Mouse (Mus musculus): ENCODE data around the gene Fam50a.

GRCm38 (mm10) chrX:74304867-74305700 lies 7.7 kb upstream of the Fam50a start, which contains the start of gene Gdi1:
- TF ChIP-seq CTCF (IDR thresholded peaks at IDR 0.05; ENCODE audit: borderline replicate concordance, insufficient read depth, low read length) (no peak), POLR2A (IDR thresholded peaks at IDR 0.05; ENCODE audit: low read depth, low read length) (peak; percentile 96)

All from embryonic fibroblast, embryonic 13.5 days (primary cell).